Mouse (Mus musculus) spleen, postnatal 4 days (tissue): Measurements from ENCODE around the gene Atg4a-ps.
"Not testable (repeated sequence)": the region's sequence is repeated elsewhere in the genome, so short reads cannot be mapped to it uniquely, and the experiment has no call there.

ENCODE experiments used
- DNase-seq, 2 experiments: peaks; one replicate each; pipeline ENCODE4 v3.0.0; 2022; ENCODE audit warnings: low spot score in 2 of 2

The Atg4a-ps gene

GRCm38 (mm10) chr3:103645968-103646367 lies at the start of gene Atg4a-ps:
Gene Atg4a-ps (minus strand): TSS chr3:103646068.
- not testable (repeated sequence) for DNase-seq

DNA sequence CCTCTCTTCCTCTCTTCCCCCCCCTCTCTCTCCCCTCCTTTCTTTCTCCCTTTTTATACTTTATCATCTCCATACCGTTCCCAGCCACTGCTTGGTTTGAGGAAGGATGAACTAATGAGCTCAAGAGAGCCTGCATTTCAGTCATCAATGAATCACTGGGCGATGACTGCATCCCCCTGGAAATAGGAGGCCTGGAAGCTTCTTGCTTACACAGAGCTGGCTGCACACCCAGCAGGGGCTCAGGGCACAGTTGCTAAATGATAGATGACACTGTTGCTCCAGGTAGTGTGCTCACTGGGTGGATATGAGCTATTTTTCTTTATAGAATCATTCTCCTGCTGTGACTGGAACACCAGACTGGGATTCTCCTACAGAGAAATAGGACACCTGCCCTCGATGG lies 49.7 kb upstream of the Atg4a-ps start:
- DNase-seq = no peak

DNA sequence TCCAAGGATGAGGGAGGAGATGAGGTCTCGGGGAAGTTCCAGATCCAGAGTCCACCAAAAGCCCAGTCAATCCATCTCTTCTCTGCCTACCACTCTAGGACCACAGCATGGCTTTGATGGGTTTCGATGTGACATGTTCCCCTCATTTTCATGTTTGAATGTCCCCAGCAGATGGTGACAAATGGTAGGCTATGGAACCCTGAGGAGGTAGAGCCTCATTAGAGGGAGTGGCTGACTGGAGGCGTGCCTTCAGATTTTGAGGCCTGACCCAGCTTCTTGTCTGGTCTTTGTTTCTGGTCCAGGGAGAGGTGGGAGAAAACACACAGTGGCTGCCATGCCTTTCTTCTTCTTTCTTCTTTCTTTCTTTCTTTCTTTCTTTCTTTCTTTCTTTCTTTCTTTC lies 44.6 kb upstream of the Atg4a-ps start:
- DNase-seq = no peak

GRCm38 (mm10) chr3:103689043-103689442 lies 43.2 kb upstream of the Atg4a-ps start:
- DNase-seq = no peak

DNA sequence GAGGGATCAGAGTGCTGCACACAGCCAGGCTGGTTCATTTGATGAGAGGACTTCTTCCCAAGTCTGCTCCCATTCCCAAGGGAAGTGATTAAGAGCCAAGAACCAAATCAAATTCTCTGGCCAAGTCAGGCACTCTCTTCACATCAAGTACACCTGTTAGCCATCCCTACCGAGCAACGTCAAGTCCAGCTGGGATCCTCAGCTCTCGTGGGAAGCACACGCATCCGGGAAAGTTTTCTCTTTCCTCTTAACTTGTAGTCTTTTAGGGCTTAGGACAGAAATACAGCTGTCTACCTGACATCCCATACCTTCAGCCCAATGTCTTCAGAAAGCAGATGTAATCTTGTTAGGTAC lies 38.1 kb upstream of the Atg4a-ps start:
- DNase-seq = no peak

GRCm38 (mm10) chr3:103683234-103683965 lies 37.5 kb upstream of the Atg4a-ps start:
- no peak for DNase-seq

DNA sequence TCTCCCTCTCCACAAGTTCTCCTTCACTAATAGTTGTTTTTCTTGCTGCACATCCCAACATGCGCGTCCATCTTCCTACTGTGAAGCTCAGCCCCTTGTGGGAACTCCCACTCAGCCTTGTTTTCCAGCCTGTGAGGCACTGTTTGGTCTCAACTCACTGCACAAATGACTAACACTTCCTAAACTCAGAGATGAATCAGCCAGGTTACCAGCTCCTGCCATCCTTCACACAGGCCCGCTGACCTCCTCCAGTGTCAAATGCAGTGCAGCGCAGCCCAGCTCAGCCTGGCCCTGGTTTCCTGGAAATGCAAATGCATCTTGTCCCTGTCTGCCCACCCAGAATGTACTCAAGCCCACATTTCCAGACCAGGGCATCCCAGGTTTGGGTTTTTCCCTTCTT lies 36.6 kb upstream of the Atg4a-ps start:
- DNase-seq = no peak

DNA sequence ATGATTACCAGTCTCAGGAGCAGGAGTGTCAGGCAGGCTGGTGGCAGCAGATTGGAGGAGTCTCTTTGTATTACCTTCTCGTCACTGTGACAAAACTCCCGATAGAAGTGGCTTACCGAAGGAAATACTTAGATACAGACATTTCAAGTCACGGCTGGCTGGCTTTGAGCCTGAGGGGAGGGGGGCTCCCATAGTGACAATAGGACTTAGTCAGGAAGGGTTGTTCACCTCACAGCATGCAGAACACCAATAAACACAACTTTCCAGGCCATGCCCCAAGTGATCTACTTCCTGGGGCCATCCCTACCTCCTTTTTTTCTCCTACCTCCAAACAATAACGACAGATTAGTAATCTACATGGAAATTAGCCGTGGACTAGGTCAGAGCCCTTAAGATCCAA lies 32.9 kb upstream of the Atg4a-ps start:
- no peak for DNase-seq

- no peak for DNase-seq
These were observed 26.8 kb upstream of the Atg4a-ps start for GRCm38 (mm10) chr3:103672716-103673115.

DNA sequence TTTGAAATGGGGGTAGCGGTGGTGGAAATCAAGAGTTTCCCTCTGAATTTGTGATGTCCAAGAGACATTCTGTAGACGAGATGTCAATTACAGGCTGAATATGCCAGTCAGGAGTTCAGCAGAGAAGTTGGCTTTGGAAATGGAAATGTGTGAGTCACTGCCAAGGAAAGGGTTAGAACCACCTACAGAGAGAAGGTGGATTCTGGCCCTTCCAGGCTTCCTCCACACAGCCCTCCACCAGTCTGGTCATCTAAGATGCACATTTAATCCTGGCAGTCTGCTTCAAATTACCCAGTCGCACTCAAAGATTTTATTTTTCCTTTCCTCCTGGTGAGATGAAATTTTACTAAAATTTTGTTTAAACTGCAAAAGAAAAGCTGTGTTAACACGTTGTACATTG lies 26.2 kb upstream of the Atg4a-ps start:
- DNase-seq = no peak

DNA sequence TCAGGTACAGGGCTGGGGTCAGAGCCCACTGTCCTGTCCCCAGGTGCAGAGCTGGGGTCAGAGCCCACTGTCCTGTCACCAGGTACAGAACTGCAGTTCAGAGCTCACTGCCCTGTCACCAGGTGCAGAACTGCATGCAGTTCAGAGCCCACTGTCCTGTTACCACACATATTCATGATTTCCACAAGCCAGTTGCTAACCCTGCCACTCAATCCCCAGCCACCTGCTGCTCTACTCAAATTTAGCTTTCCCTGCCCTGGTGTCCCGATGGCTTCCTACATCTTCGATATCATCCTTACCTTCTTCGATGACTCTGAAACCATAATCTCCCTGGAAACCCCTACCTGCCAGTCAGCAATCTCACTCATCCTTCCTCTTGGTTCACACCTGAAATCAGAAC lies 17.5 kb upstream of the Atg4a-ps start:
- DNase-seq = no peak

DNA sequence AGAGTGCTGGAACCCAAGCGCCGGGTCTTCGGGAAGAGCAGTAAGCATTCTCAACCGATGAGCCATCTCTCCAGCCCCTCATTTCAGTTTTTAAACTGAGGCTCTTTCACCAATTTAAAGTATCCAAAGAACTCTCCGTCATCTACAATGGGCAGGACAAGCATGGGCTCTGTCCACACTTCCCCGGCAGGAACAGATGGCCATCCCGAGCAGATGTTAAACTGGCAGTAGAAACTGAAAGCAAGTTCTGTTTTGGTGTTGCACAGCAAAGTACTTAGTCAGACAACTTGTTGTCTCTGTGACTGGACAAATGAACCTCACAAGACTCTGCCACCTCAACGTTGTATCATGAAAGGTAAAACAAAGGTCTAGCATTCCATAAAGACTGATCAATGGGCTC lies 15.8 kb upstream of the Atg4a-ps start:
- no peak for DNase-seq

- no peak for DNase-seq
These were observed 14.1 kb upstream of the Atg4a-ps start for GRCm38 (mm10) chr3:103660012-103660411.

DNA sequence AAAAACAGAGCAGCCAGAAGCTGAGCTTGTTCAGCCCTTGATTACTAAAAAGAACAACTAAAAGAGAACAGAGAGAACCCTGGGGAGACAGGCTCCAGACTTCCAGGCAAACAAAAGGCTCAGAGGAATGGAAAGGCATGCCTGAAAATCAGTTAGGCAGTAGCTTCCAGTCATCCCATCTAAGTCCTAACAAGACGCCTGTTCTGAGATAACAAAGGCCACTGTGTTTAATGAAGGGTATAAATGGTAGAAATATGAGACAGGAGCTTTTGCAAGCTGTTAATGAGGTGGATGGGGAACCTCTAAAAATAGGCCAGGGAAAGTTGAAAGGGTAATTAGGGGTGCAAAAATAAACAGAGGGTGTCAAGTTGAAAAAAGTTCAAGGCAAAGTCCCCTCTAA lies 4.5 kb upstream of the Atg4a-ps start:
- no peak for DNase-seq

GRCm38 (mm10) chr3:103649716-103650115 lies 3.8 kb upstream of the Atg4a-ps start:
- DNase-seq = no peak

GRCm38 (mm10) chr3:103648486-103648885 lies 2.6 kb upstream of the Atg4a-ps start:
- DNase-seq = no peak

DNA sequence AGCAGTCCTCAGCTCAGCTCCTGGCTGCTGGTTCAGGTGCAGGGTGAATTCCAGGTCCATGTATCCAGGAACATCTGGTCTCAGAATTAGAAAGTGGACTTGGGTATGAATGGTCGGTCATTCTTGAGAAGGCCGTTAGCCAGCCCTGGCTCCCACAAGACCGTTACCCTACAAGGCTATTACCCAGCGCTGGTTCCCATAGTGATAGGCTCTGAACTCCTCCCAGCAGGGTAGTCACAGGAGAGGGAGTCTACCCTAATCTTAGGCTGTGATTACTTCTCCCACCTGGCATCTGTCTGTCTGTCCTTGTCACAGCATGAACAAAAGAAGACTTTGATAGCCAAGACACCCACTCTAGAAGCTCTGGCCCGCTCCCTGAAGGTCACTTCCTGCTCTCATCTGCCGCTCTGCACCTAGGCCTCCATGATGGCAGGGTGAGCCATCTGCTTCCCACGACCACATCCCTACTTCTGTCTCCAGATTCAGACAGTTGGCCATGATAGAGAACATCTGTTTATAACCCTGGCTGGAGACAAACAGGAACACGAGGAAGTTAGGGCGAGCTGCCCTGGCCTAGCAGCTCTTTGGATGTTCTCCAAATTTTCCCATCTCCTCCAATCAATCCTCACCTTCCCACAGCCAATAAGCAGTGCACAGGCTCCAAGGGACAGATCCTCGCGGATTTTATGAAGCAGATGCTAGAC lies 1.4 kb upstream of the Atg4a-ps start:
- no peak for DNase-seq

- no peak for DNase-seq
These were observed 4.6 kb downstream of the Atg4a-ps start for GRCm38 (mm10) chr3:103641301-103641700.

- DNase-seq = no peak
These were observed 5.6 kb downstream of the Atg4a-ps start for GRCm38 (mm10) chr3:103640226-103640803.

GRCm38 (mm10) chr3:103637641-103638040 lies 8.2 kb downstream of the Atg4a-ps start:
- DNase-seq = no peak

- DNase-seq = no peak
These were observed 11.6 kb downstream of the Atg4a-ps start for GRCm38 (mm10) chr3:103634256-103634655.

DNA sequence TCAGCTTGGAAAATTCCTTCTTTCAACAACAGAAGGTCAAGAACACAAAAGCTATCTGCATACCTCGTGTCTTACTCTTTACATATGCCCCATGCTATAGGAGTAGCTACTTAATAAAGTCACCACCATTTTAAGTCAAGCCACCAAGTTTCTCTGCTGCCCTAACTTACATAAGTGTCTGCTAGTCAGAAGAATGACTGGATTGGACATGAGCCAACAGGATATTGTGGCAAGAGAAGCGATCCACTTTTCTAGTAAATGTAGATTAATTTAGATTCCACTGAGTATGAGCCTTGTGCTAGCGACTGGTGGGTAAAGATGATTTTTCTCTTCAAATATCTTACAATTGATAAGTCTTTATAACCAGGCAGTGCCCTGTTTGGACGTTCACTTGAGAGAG lies 12.0 kb downstream of the Atg4a-ps start:
- no peak for DNase-seq

- DNase-seq = no peak
These were observed 12.7 kb downstream of the Atg4a-ps start for GRCm38 (mm10) chr3:103633124-103633523.
